Mouse (Mus musculus): ENCODE measurements around the gene Btbd17. TPM values are rescaled to one million over a fixed set of nuclear protein-coding genes. Genes with fewer than 3 reads are reported as not detected.
A peak's percentile ranks its signal among the peaks of the same experiment; 100 is the strongest.

Btbd17 gene
- polyA plus RNA-seq, 1 experiment from 2014 or later = 1.6 TPM

GRCm38 (mm10) chr11:114789061-114789714 lies 6.6 kb downstream of the Btbd17 start:
- Histone ChIP-seq H3K4me3 (replicated peaks) (no peak overlapping the region), H3K9ac (no peak overlapping the region), H3K27ac (no peak overlapping the region), H3K36me3 (no peaks in the 10 kb centered on the region), H3K9me3 (no peaks in the 10 kb centered on the region), H3K4me2 (peak overlapping the region; percentile 41), H3K27me3 (replicated peaks) (peaks cover 83% of the 10 kb centered on the region), H3K4me1 (peaks cover 24% of the 10 kb centered on the region)
- ATAC-seq (ENCODE audit: insufficient read depth, low FRiP score, low read depth) = 0 out of 2 replicates have a peak, but pooled peaks have one; percentile 32
- WGBS = 9% methylated on average over 30 of the region's 30 CpGs

- Histone ChIP-seq H3K4me1 (peaks cover 24% of the 10 kb centered on the region), H3K27ac (no peak overlapping the region), H3K9ac (no peak overlapping the region), H3K4me3 (replicated peaks) (no peak overlapping the region), H3K9me3 (no peaks in the 10 kb centered on the region), H3K27me3 (replicated peaks) (peaks cover 69% of the 10 kb centered on the region), H3K36me3 (no peaks in the 10 kb centered on the region), H3K4me2 (no peak overlapping the region)
- whole genome bisulfite sequencing = 82% methylated on average over 3 of the region's 3 CpGs
- no peak for ATAC-seq (ENCODE audit: insufficient read depth, low FRiP score, low read depth)
Observed at GRCm38 (mm10) chr11:114787611-114788010, 8.1 kb downstream of the Btbd17 start.

- WGBS = 3% methylated on average over 43 of the region's 43 CpGs
- no peaks in the 10 kb centered on the region for H3K9me3 ChIP-seq
- no peak overlapping the region for H3K27ac ChIP-seq
- ATAC-seq (ENCODE audit: insufficient read depth, low FRiP score, low read depth) = no peak
- peak overlapping the region; percentile 52 for H3K4me2 ChIP-seq
- H3K27me3 ChIP-seq (replicated peaks) = peaks cover 56% of the 10 kb centered on the region
- H3K4me1 ChIP-seq = peaks cover 13% of the 10 kb centered on the region
- H3K36me3 ChIP-seq = no peaks in the 10 kb centered on the region
- H3K4me3 ChIP-seq (replicated peaks) = peak overlapping the region; percentile 26
- no peak overlapping the region for H3K9ac ChIP-seq
Observed at GRCm38 (mm10) chr11:114786326-114786725, 9.4 kb downstream of the Btbd17 start.

GRCm38 (mm10) chr11:114785892-114786291 lies 9.9 kb downstream of the Btbd17 start:
- H3K4me2 ChIP-seq = peak overlapping the region; percentile 52
- H3K9me3 ChIP-seq = no peaks in the 10 kb centered on the region
- H3K4me1 ChIP-seq = peaks cover 11% of the 10 kb centered on the region
- no peak for ATAC-seq (ENCODE audit: insufficient read depth, low FRiP score, low read depth)
- H3K27me3 ChIP-seq (replicated peaks) = peaks cover 51% of the 10 kb centered on the region
- H3K4me3 ChIP-seq (replicated peaks) = no peak overlapping the region
- WGBS = 44% methylated on average over 10 of the region's 10 CpGs
- H3K27ac ChIP-seq = no peak overlapping the region
- no peak overlapping the region for H3K9ac ChIP-seq
- H3K36me3 ChIP-seq = no peaks in the 10 kb centered on the region

- Histone ChIP-seq H3K27me3 (replicated peaks) (peaks cover 8% of the 10 kb centered on the region), H3K4me3 (replicated peaks) (no peak overlapping the region), H3K9ac (no peak overlapping the region), H3K9me3 (no peaks in the 10 kb centered on the region), H3K4me1 (no peaks in the 10 kb centered on the region), H3K36me3 (no peaks in the 10 kb centered on the region), H3K4me2 (no peak overlapping the region), H3K27ac (no peak overlapping the region)
- no peak for ATAC-seq (ENCODE audit: insufficient read depth, low FRiP score, low read depth)
- WGBS = 39% methylated on average over 9 of the region's 9 CpGs
Observed at GRCm38 (mm10) chr11:114780076-114780475, 15.7 kb downstream of the Btbd17 start.

- Histone ChIP-seq H3K9ac (no peak overlapping the region), H3K36me3 (no peaks in the 10 kb centered on the region), H3K4me2 (no peak overlapping the region), H3K27me3 (replicated peaks) (peaks cover 3% of the 10 kb centered on the region; the same call in 1 of the 2 replicates), H3K4me3 (replicated peaks) (no peak overlapping the region), H3K4me1 (no peaks in the 10 kb centered on the region), H3K9me3 (no peaks in the 10 kb centered on the region), H3K27ac (no peak overlapping the region)
- 50% methylated on average over 2 of the region's 2 CpGs for WGBS
- ATAC-seq (ENCODE audit: insufficient read depth, low FRiP score, low read depth) = no peak
Observed at GRCm38 (mm10) chr11:114771896-114772295, 23.8 kb downstream of the Btbd17 start.

GRCm38 (mm10) chr11:114769911-114770310 lies 25.8 kb downstream of the Btbd17 start:
- no peak for ATAC-seq (ENCODE audit: insufficient read depth, low FRiP score, low read depth)
- 57% methylated on average over 6 of the region's 6 CpGs for WGBS
- no peak overlapping the region for H3K4me2 ChIP-seq
- no peaks in the 10 kb centered on the region for H3K36me3 ChIP-seq
- H3K27me3 ChIP-seq (replicated peaks) = peaks cover 15% of the 10 kb centered on the region
- 0 out of 2 replicates have a peak, but pooled peaks cover 4% of the 10 kb centered on the region for H3K4me1 ChIP-seq
- no peaks in the 10 kb centered on the region for H3K9me3 ChIP-seq
- H3K27ac ChIP-seq = no peak overlapping the region
- no peak overlapping the region for H3K4me3 ChIP-seq (replicated peaks)
- H3K9ac ChIP-seq = no peak overlapping the region

GRCm38 (mm10) chr11:114764820-114765818 lies 30.6 kb downstream of the Btbd17 start, which contains the start of gene Kif19a:
TSS of gene Kif19a (plus strand) at chr11:114765388.
- no peak within 1 kb of the TSS for H3K9ac ChIP-seq
- WGBS = 3% methylated on average over 51 of the region's 51 CpGs
- H3K9me3 ChIP-seq = no peaks in the 10 kb centered on the region
- peak within 1 kb of the TSS; percentile 52 for H3K4me3 ChIP-seq (replicated peaks)
- peak within 1 kb of the TSS; percentile 95 for H3K4me2 ChIP-seq
- no peak within 1 kb of the TSS for H3K27ac ChIP-seq
- no peaks in the 10 kb centered on the region for H3K36me3 ChIP-seq
- peaks cover 15% of the 10 kb centered on the region for H3K27me3 ChIP-seq (replicated peaks)
- ATAC-seq (ENCODE audit: insufficient read depth, low FRiP score, low read depth) = peak; percentile 80
- H3K4me1 ChIP-seq = peaks cover 9% of the 10 kb centered on the region; the same call in 1 of the 2 replicates

- no peaks in the 10 kb centered on the region for H3K36me3 ChIP-seq
- peak; percentile 45; the same call in 1 of the 2 replicates for ATAC-seq (ENCODE audit: insufficient read depth, low FRiP score, low read depth)
- 0 out of 2 replicates have a peak, but pooled peaks cover 2% of the 10 kb centered on the region for H3K4me1 ChIP-seq
- 46% methylated on average over 12 of the region's 12 CpGs for WGBS
- no peak overlapping the region for H3K9ac ChIP-seq
- H3K27me3 ChIP-seq (replicated peaks) = no peaks in the 10 kb centered on the region
- H3K9me3 ChIP-seq = no peaks in the 10 kb centered on the region
- no peak overlapping the region for H3K4me2 ChIP-seq
- H3K27ac ChIP-seq = peak overlapping the region; percentile 49
- H3K4me3 ChIP-seq (replicated peaks) = no peak overlapping the region
Observed at GRCm38 (mm10) chr11:114747564-114748138, 48.1 kb downstream of the Btbd17 start.

GRCm38 (mm10) chr11:114745134-114745533 lies 50.6 kb downstream of the Btbd17 start:
- H3K4me3 ChIP-seq (replicated peaks) = no peak overlapping the region
- no peak overlapping the region for H3K9ac ChIP-seq

GRCm38 (mm10) chr11:114741451-114741850 lies 54.3 kb downstream of the Btbd17 start:
- Histone ChIP-seq H3K4me3 (replicated peaks) (no peak overlapping the region), H3K36me3 (no peaks in the 10 kb centered on the region), H3K4me1 (0 out of 2 replicates have a peak, but pooled peaks cover 2% of the 10 kb centered on the region), H3K9me3 (no peaks in the 10 kb centered on the region), H3K27ac (no peak overlapping the region), H3K9ac (no peak overlapping the region), H3K4me2 (no peak overlapping the region), H3K27me3 (replicated peaks) (no peaks in the 10 kb centered on the region)
- 37% methylated on average over 6 of the region's 6 CpGs for WGBS
- no peak for ATAC-seq (ENCODE audit: insufficient read depth, low FRiP score, low read depth)

More at GRCm38 (mm10) chr11:114745134-114745533, 50.6 kb downstream of the Btbd17 start:
- peak overlapping the region; percentile 40 for H3K4me2 ChIP-seq
- H3K9me3 ChIP-seq = no peaks in the 10 kb centered on the region
- no peak overlapping the region for H3K27ac ChIP-seq
- H3K27me3 ChIP-seq (replicated peaks) = no peaks in the 10 kb centered on the region
- 2% methylated on average over 12 of the region's 12 CpGs for WGBS
- 0 out of 2 replicates have a peak, but pooled peaks cover 2% of the 10 kb centered on the region for H3K4me1 ChIP-seq
- peak; percentile 51; the same call in 1 of the 2 replicates for ATAC-seq (ENCODE audit: insufficient read depth, low FRiP score, low read depth)
- H3K36me3 ChIP-seq = no peaks in the 10 kb centered on the region
